Mouse (Mus musculus): ENCODE measurements at regions not wholly inside any gene's neighbourhood (a gene's known extent, or its start where the extent isn't known, plus 50 kb on each side); places are given as distances from the start of the nearest gene placed in this dataset.

DNA sequence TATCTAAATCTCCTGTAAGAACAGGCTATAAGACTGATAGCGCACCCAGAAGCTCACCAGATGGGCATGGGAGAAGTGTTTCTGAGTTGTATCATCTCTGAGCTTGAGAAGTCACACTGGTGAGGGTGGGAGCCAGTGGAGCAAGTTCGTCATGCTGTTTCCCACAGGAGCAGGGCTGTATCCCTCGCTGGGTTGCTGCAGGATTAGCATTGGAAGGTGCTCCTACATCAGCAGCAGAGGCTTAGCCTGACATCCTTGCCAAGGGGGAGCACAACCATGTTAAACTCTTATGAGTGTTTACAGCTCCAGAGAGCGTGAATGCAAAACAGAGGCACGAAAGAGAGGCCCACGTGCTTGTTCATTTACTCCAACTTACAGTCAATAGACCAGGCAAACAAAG, 395.4 kb upstream of the Atp11b start:
- in situ Hi-C loops (cut with MboI, MseI) = no loop called here

DNA sequence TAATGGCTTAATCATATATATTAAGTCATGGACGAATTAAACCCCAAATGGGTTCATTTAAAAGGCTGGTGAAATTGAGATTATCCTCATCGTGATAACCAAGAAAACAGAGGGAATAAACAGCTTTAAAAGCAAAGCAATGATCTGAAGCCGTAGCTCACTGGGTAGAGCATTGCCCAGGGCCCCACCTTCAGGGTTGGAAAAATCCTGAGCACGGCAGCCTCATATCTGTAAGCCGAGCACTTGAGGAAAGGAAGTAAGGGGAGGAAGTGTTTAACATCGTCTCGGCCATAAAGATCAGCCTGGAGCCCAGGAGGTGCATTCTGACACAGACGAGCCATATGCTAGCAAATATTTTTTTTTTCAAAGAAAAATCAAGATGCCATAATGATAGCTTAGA, 394.6 kb upstream of the Atp11b start:
- in situ Hi-C loops (cut with MboI, MseI) = no loop called here

DNA sequence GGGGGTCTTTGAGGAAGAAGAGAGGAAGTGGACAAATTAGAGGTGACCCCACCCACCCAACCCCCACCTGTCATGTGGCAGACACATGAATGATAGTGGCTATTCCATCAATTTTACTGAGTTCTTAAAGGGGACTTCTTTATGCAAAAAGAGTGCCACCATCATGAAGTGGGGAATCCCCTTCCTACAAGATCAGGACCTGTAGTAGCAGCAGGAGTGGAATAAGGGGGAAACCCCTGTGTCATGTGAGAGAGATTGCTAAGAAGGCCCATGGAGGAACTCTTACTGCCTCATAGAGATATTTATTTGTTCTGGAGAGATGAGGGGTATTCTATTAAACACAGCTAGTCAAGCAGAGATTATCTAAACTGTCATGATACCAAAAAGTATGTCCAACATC, 393.4 kb upstream of the Atp11b start:
- in situ Hi-C loops (cut with MboI, MseI) = no loop called here

DNA sequence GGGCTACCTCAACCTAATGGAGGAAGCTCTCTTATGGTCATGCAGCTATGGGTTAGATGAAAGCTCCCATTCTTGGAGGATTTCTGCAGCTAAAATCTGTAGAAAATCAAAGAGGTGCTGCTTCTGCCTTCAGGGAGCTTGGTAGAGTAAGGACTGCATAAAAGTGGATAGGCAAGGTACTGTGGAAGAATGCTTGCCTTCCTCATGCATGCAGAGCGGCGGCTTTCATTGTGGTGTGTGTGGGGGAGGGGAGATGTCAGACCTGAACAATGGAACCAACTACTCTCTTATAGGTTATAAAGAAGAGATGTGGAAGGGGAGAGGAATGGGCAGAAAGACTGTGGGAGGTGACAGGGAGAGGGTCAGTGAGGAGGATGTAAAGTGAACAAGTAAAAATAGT, 392.8 kb upstream of the Atp11b start:
- in situ Hi-C loops (cut with MboI, MseI) = no loop called here

DNA sequence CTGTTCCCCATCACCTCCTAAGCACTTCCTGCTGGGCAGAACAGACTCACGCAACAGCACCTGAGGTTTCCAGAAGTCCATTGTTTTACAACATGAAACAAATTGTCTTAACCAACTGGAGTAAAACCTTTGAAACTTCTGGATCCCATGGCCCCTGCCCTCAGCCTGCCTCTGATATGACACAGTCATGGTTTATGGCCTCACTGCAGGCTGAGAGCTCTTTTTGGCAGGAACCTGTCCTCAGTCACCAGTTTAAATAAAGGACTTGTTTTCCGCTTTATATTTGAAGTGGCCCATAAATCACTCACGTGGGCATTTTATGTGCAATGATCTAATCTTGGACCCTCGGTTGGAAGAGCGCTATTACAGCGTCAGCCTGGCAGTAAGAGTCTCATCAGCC, 388.5 kb upstream of the Atp11b start:
- in situ Hi-C loops (cut with MboI, MseI) = no loop called here

DNA sequence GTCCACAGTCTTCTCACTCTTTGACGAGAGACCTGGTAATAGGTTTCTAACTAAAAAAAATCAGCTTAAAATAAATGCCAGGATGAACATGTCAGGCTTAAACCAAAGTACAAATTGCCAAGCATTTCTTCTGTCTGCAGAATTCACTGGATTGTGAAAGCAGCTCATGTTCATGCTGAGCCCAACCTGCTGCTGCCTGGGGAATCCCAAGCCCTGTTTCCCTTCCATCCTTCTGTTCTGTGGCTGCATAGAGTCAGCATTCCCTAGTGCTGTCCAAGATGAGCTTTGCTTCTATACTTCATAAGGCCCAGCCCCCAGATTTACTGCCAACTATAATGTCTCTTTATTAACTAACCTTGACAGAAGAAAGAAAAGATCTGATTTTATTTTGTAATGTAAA, 381.6 kb upstream of the Atp11b start:
- in situ Hi-C loops (cut with MboI, MseI) = loop anchor here (10.0 kb wide), 1 partner anchor 117 kb away; no protein-coding TSS in a partner anchor

DNA sequence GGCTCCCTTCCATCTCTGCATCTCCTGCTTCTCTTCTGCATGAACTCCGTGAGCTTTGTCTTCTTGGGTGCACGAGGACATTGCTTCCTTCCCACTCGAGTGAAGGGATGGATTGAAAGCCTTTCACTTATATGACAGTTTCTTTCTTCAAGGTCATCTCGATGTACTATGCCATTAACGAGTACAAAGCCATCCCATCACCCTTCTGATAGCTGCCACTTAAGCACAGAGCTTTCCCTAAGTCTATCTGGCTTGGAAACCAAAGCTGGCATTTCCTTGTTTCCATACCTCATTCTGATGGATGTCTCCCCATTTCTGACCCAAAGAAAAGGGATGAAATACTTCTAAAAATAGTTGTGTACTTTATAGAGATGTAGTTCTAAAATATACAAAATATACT, 366.5 kb upstream of the Atp11b start:
- in situ Hi-C loops (cut with MboI, MseI) = no loop called here

DNA sequence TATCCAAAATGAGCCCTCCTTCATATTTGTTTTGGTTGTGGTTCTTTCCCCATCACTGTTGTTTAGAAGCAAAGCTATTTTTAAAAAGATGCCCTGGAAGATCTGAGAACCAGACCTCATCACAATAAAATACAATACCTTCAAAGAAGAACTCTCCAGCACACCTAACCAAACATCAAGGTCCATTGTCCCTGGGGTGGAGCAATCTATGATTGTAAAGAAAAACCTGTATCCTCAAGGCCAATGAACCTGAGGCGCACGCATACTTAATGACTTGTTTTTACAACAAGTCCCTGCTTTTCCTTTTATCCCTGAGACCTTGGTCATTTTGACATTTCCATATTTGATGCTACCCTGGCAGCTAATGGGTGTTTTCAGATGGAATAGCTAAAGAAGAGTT, 361.2 kb upstream of the Atp11b start:
- in situ Hi-C loops (cut with MboI, MseI) = no loop called here

DNA sequence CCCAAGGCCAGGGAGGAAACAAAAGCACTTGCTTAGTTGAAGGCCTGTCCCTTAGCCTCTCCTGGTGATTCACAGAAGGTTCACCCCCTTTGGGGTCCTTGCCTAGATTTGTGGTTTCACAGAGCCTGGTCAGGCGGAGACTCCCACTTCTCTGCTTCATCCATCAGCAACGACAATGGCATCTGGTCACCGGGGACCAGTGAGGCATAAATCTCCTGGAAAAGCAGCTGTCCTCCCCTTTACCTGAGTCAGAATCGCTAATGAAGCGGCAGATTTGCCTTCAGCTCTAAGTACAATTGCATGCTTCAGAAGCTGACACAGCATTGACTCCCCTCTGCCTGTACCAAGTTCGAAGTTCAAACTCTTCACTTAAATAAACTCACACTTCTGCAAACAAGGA, 353.7 kb upstream of the Atp11b start:
- in situ Hi-C loops (cut with MboI, MseI) = no loop called here

DNA sequence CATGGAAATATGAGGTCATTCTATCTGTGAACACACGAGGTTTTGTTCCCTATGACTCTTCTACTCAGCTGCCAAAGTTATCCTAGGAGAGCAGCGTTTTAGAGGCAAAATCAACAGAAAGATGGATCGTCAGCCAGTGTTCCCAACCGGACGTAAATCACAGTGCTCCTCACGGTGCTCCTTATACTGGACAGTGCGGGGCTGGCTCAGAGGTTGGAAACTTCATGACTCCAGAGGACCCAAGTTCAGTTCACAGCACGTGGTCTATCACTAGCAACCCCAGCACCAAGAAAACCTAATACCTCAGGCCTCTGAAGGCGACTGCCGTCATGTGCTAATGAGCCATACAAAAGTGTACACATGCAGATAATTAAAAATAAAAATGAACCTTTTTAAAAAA, 351.2 kb upstream of the Atp11b start:
- in situ Hi-C loops (cut with MboI, MseI) = no loop called here

DNA sequence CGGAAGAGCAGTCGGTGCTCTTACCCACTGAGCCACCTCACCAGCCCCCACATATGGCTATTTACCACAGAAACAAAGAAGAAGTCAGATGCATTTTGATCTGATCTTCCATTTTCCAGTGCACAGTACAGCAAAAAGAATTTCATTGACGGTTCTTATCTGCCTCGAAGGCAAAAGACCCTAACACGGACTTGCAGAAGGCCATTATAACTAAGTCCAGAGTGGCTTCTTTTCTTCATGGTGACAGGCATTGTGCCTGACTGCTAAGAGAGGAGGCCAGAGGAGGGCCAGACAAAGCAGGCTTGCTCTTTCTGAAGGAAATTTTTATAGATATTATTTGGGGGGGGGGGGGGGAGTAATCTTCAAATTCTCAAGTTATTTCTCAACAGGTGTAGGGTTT, 350.0 kb upstream of the Atp11b start:
- in situ Hi-C loops (cut with MboI, MseI) = no loop called here

DNA sequence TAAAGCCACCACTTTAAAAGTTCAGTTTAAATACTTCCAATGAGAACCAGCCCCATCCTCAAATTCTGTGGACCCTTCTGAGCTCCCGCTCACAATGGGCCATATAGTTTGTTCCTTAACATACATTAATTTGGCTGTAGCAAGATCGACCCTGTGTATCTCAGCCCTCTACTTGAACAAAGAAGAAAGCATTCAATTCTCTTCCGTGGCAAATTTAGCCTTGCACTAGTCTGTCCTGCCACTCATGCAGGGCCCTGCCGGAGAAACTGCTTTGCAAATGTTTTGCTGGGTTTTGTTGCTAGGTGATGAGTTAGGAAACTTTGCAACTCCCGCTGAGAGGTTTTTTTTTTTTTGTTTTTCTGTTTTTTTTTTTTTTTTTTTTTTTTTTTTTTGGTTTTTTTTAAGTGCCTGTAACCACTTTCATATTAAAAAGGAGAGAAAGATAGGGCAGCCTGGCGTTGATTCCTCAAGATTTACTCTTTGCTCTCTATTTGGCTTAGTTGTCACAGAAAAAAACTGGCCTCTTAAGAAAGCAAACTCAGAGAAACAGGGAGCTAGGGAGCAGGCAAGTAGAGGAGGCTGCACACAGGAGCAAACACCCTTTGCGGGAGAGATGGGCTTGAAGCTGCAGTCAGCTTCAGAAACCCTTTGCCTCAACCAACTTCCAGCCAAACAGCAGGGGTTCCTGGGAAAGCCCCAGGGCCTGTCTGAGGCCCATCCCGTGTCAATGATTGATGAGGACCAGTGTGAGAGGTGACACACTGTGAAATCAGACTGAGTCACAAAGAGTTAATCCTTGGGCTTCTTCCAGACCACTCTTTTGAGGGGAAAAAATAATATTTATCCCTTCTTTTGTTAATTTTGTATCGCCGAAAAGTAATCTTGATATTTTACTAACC, 349.2 kb upstream of the Atp11b start:
- in situ Hi-C loops (cut with MboI, MseI) = no loop called here

DNA sequence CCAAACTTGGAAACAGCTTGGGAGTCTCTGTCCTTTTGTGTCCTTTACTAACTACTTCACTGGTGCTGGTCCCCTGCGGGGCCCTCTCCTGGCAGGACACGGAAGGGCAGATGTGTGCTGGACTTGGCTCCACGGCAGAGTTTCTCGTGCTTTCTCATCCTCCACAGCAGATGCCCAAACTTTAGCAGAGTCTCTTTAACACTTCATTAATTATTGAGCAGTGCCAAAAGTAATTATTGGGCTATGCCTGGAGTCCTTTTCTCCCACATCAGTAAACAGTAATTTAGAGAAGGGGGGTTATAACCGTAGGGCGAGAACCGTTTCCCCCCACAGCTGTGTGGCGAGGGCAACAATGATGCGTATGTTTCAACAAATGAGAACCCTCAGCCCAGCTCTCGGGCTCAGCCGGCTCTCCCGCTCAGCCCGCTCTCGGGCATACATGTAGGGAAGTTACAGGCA, 348.3 kb upstream of the Atp11b start:
- in situ Hi-C loops (cut with MboI, MseI) = no loop called here

DNA sequence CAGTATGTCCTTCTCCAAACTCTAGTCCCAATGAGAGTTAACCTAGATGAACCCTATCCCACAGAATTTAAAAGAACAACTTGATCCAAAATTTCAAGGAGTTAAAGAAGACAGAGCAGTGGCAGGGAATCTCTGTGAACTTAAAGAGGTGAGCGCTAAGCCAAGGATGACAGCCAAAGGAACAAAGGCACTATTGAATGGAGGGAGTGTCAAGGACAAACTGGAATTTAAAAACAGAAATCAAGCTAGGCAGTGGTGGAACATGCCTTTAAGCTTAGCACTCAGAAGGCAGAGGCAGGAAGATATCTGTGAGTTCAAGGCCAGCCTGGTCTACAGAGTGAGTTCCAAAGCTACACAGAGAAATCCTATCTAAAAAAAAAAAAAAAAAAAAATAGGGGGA, 316.2 kb upstream of the Atp11b start:
- in situ Hi-C loops (cut with MboI, MseI) = no loop called here

DNA sequence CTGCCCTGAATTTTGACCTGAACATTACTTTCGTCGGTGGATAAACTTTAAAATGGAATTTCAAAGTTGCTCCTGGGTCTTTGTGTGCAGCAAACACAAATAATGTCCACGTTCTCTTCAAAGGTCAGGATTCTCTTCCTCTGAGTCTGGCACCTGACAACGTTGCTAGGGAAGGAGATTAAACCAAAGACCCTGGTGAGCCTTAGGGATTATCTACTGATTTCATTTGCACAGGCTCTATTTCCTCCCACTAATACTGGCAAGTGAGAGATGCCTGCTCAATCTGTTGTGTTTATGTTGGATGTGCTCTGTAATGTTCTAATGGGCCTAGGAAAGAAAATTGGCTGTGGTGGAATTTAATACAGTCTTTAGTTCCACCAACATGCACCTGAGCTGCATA, 291.0 kb upstream of the Atp11b start:
- in situ Hi-C loops (cut with MboI, MseI) = no loop called here

DNA sequence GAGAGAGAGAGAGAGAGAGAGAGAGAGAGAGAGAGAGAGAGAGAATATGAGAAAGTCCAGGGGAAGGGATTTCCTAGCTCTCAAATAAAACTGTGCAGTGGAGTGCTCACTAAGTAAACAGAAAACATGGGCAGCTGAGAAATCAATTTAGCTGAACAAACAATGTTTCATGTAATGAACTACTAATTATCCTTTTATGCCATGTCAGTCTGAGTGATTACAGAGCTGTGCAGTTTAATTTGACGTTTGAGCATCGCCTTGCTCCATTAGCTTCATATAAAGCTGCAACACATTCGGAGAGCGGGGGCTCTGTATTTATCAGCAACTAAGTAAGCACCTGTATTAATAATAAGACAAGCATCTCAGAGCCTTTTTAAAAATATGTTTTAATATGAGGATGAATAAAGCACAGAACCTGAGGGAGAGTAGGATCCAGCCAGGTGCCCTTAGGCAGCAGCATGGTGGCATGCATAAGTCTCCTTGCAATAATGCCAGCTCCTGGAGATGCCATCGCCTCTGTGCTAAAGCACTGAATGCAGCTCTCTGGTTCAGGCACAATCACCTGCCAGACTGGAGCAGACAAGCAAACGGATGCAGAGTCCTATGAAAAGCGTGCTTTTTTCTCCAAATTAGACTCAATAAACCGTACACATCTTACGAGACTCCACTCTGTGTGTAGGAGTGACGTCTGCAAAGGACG, 289.5 kb upstream of the Atp11b start:
- in situ Hi-C loops (cut with MboI, MseI) = no loop called here

DNA sequence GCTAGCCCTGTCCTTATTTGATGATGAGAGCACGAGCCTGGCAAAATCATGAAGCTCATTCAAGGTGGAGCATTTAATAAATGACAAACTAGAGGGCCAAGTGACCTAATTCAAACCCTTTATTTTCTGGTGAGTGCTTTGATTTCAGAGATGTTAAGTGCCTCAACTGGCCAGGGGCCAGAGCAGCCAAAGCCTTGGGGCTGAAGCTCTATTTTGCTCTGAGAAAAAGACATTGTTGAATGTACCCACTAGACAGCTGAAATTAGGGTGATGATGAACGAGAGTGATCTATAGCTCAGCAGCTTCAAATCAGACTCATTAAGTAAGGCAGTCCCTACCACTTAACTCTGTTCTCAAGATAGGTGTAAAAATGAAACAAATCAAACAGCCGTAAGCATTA, 287.9 kb upstream of the Atp11b start:
- in situ Hi-C loops (cut with MboI, MseI) = no loop called here

DNA sequence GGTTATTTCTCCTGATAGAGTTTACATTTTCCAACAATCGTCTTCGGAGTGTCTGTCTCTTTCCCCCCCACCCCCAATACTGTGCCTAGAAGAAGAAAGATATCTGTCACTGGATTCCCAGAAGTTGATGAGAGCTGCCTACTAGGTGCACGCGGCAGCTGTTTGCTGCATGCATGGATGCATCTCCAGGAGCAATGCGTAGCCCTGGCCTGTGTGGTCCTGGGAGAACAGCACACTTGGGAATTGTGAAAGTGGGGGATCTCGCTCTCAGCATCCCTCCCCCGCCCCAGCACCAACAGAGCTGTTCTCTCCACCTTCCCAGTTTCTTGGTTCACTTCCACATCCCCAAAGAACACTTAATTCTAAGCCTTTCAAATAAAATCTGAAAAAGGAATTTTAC, 280.6 kb upstream of the Atp11b start:
- in situ Hi-C loops (cut with MboI, MseI) = no loop called here

DNA sequence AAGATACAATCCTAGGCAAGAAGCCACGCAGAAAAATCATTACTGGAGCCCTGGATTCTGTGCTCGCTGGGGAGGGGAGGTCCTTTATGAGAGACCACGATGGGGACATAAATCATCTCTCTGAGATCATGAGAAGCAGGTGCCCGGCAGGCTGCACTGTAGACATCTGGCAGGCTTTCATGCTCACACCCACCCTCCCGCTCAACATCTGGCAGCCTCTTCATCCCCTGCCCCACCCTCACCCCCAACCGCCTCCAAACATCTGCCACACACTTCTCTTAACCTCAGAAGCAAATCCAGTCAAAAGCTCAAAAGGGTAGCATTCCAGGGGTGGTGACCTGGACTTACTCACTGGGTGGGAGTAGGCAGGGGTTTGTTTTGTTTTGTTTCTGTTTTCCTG, 279.5 kb upstream of the Atp11b start:
- in situ Hi-C loops (cut with MboI, MseI) = no loop called here

DNA sequence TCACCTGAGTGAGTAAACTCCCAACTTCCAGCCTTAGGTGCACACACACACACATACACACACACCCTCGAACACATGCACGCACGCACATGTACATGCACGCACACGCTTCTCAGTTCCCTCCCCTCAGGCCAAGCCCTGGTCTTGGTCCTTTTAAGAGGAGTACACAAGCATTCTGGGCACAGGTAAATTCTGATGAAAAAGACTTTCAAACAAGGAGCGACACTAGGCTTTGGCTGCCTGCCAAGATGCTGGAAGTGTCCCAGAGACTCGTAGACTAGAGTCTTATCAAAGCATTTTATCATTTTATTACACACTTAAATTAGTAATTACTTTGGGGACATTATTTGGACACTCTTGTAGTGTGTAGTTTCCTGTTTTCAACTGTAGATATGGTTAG, 278.6 kb upstream of the Atp11b start:
- in situ Hi-C loops (cut with MboI, MseI) = loop anchor here (25.0 kb wide), 1 partner anchor 1513 kb away; no protein-coding TSS in a partner anchor

DNA sequence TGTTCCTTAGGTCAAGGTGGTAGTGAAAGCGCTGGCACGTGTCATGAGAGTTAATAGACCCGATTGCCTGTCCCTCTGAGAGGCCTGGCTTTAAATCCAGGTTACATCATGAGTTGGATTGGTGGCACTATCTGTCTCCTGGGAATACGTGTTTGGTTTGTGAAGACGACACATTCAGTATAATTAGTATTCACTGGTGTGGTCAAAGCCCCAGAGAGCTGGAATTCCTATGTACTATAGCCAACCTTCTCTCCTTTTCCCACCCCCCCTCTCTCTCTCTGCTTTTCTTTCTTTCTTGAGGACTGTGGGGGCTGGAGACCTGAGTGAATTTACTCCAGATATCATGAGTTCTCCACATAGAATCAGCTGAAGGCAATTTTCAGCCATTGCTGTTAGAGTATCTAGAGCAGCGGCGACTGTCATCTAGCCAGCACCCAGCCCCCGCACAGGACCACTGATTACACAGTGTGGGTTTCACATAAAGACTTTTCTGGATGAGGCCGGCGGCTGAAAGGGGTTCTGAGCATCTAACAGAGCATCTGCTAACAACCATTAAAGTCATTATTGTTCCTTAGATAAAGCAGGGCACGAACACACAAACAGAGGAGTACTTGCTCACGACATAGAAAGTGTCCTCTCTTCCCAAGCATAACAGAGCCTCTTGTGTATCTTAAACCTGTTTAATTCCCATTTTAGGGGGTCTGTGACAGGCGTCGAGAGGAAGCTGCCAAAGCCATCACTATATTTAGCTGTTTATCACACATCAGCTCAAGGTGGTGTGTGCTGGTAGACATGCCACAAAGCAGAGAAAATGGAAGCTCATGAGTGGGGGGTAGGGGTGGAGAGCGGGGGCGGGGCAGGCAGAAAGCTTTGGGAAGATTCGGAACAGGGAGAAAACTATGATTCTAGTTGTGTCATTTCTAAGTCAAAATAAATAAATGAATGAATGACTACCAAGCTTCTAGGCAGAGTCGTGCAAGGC, 272.9 kb upstream of the Atp11b start:
- in situ Hi-C loops (cut with MboI, MseI) = loop anchor here (5.0 to 25.0 kb wide), 3 partner anchors 806 to 1519 kb away; no protein-coding TSS in a partner anchor

DNA sequence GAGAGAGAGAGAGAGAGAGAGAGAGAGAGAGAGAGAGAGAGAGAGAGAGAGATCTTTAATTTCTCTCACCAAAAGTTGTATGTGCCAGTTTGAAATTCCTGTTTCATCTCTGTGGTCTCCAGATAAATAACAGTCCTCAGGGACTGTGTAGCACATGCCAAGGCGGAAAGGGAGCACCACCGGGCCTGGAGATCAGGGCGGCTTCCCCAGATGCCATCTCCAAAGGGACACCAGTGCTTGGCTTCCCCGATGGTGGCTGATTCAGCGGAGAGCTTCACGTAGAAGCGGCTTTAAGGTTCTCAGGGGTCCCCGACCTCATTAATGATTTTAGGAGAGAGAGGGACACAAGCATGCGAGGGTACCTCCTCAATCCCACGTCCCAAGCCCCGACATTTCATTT, 272.1 kb upstream of the Atp11b start:
- in situ Hi-C loops (cut with MboI, MseI) = loop anchor here (5.0 to 25.0 kb wide), 3 partner anchors 807 to 1520 kb away; no protein-coding TSS in a partner anchor

Measured in T-helper 1 cell (primary cell).